ENCODE assay signal across 12 mouse cellular contexts in the genomic region with DNA sequence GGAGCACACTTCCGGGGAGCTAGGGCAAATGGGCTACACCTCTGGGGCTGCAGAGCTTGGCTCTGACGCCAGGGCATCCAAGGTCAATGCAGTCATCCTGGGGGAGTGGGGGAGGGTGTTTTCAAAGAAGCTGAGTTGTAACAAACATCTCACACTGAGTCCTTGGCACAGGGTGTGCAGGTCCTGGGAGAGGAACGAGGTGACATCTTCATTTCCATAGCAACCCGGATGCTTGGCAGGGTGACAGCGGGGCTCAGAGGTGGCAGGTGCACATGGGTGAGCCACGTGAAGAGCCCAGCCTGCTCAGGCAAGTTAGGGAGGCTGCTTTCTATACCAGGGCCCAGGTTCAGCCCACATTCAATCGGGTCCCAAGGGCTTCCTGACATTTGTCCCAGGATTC. TPM values are rescaled to one million over a fixed set of nuclear protein-coding genes. Genes with fewer than 3 reads are reported as not detected.
A peak's percentile ranks its signal among the peaks of the same experiment; 100 is the strongest.
DNase-seq lines count a peak whose midpoint lies in the region; ATAC-seq and TF ChIP-seq lines count a peak whose summit lies in the region.
"Had no signal": no experiment of that assay in that cellular context is flagged by ENCODE, and none has a peak within 500 bp of the region (broad histone marks: within the 10 kb centered on the region; RNA-seq: fewer than 3 reads in every experiment).

No protein-coding gene starts in this region.

- no peak for ATAC-seq in kidney, embryonic 15.5 days (replicated peaks; ENCODE audit: low FRiP score)

- H3K4me2 ChIP-seq in kidney, embryonic 15.5 days = no peak overlapping the region
- H3K4me2 ChIP-seq: liver, embryonic 11.5 days had no signal

- TF ChIP-seq POLR2A in cerebellum, adult 2 months (IDR thresholded peaks at IDR 0.05; ENCODE audit: borderline replicate concordance, insufficient read depth, low read length) = no peak
- TF ChIP-seq POLR2A in thymus, adult 2 months (IDR thresholded peaks at IDR 0.05; ENCODE audit: control insufficient read depth, extremely low read depth, insufficient read depth, low read length, poor library complexity) = no peak

- 0 out of 2 replicates have a peak, but pooled peaks cover 8% of the 10 kb centered on the region for H3K27me3 ChIP-seq in kidney, embryonic 15.5 days
- H3K27me3 ChIP-seq in cerebellum, adult 2 months (ENCODE audit: control insufficient read depth, insufficient read depth, low read length) = no peaks in the 10 kb centered on the region
- no peaks in the 10 kb centered on the region for H3K27me3 ChIP-seq in thymus, adult 2 months (ENCODE audit: control insufficient read depth, insufficient read depth, low read length)

- H3K4me3 ChIP-seq in kidney, embryonic 15.5 days (replicated peaks) = no peak overlapping the region
- no peak overlapping the region for H3K4me3 ChIP-seq in cerebellum, adult 2 months (replicated peaks; ENCODE audit: insufficient read depth, low read depth, low read length)
- no peak overlapping the region for H3K4me3 ChIP-seq in thymus, adult 2 months (ENCODE audit: control insufficient read depth, insufficient read depth, low read length)
- H3K4me3 ChIP-seq: layer of hippocampus, adult 2 months had no signal

- peak; percentile 71 for DNase-seq in kidney, adult 9 months
- DNase-seq in adrenal gland, postnatal 14 days = peak; percentile 88
- DNase-seq in cerebellum, adult 2 months = peak; percentile 91 to 92
- peak; percentile 81 for DNase-seq in left cerebral cortex, postnatal 4 days
- DNase-seq in spleen, adult 18-20 months = no peak
- DNase-seq in thymus, adult 2 months = no peak
- DNase-seq: heart, postnatal 36 days; retina, postnatal 1 day had no signal

- intact Hi-C loops in left cerebral cortex, postnatal 4 days (cut with DNase I) = no loop called here

- H3K36me3 ChIP-seq in kidney, embryonic 15.5 days = no peaks in the 10 kb centered on the region
- H3K36me3 ChIP-seq in thymus, adult 2 months (ENCODE audit: control insufficient read depth, insufficient read depth, low read length) = no peaks in the 10 kb centered on the region

- TF ChIP-seq CTCF in cerebellum, adult 2 months (IDR thresholded peaks at IDR 0.05; ENCODE audit: borderline replicate concordance, insufficient read depth, low read depth, low read length) = no peak
- TF ChIP-seq CTCF in thymus, adult 2 months (IDR thresholded peaks at IDR 0.05; ENCODE audit: borderline replicate concordance, control insufficient read depth, extremely low read depth, insufficient read depth, low read length, poor library complexity) = no peak

- H3K9ac ChIP-seq in kidney, embryonic 15.5 days = no peak overlapping the region

- 64% methylated on average over 7 of the region's 7 CpGs for WGBS in kidney, embryonic 15.5 days
- 10% methylated on average over 7 of the region's 7 CpGs for WGBS in cerebellum, adult 2 months
- 73% methylated on average over 7 of the region's 7 CpGs for WGBS in thymus, adult 2 months

- peaks cover 29% of the 10 kb centered on the region for H3K4me1 ChIP-seq in kidney, embryonic 15.5 days
- peaks cover 15% of the 10 kb centered on the region for H3K4me1 ChIP-seq in cerebellum, adult 2 months (ENCODE audit: control insufficient read depth, insufficient read depth, low read length)
- H3K4me1 ChIP-seq in thymus, adult 2 months (replicated peaks; ENCODE audit: control insufficient read depth, insufficient read depth, low read length) = peaks cover 9% of the 10 kb centered on the region

- H3K9me3 ChIP-seq in kidney, embryonic 15.5 days (replicated peaks) = no peaks in the 10 kb centered on the region

- H3K27ac ChIP-seq in kidney, embryonic 15.5 days = no peak overlapping the region
- 0 out of 2 replicates have a peak overlapping the region, but pooled peaks have one; percentile 35 for H3K27ac ChIP-seq in cerebellum, adult 2 months (ENCODE audit: insufficient read depth, low read length)
- no peak overlapping the region for H3K27ac ChIP-seq in thymus, adult 2 months (ENCODE audit: control insufficient read depth, insufficient read depth, low read length)
- H3K27ac ChIP-seq: layer of hippocampus, adult 2 months; macrophage had no signal

RNA-seq across cellular contexts. Expression of a gene that starts 52.1 kb away (rescaled TPM):
- polyA plus RNA-seq in kidney, embryonic 15.5 days (2015; fragmentation: Nextera tagmentation; extraction: Ambion mirVana) = 8.1 and 8.7 TPM in 2 replicates
- 10.9 and 11.2 TPM in 2 replicates for total RNA-seq in adrenal gland, postnatal 14 days (2021)
- 8.9 and 9.9 TPM in 2 replicates for polyA plus RNA-seq in cerebellum, adult 2 months (2012; rRNA removed)
- 1 to 10 TPM; 6.2 to 6.7 TPM for total RNA-seq in left cerebral cortex, postnatal 4 days (2021)
- polyA plus RNA-seq in thymus, adult 2 months (2012; rRNA removed) = 6.3 and 7.4 TPM in 2 replicates

Comparison
In these comparisons a context has a peak if more than half of its experiments do, and no peak if none do; other contexts are left out.
1. DNase-seq: peak in kidney, adult 9 months (single experiment), adrenal gland, postnatal 14 days (single experiment), cerebellum, adult 2 months (2 of 2) and left cerebral cortex, postnatal 4 days (single experiment); none in spleen, adult 18-20 months (0 of 2) and thymus, adult 2 months (single experiment).